Mouse (Mus musculus): ENCODE measurements at regions not wholly inside any gene's neighbourhood (a gene's known extent, or its start where the extent isn't known, plus 50 kb on each side); places are given as distances from the start of the nearest gene placed in this dataset.

DNA sequence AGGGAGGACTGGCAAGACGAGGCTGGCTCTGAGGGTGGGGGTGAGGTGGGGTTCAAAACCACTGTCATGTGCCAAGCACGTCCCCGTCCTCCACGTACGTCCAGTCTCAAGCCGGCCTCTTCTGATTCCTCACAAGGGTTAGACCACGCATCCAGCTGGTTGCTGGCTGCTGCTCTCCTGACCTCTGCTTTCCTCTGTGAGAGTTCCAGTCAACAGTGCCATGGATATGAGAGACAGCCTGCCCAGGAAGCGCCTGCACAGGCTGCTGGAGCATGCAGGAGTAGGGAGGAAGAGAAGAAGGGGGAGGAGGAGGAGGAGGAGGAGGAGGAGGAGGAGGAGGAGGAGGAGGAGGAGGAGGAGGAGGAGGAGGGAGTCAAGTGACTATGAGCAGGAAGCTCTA is 224.6 kb upstream of the Ajap1 start:
- TF ChIP-seq POLR2A (IDR thresholded peaks at IDR 0.05; ENCODE audit: borderline replicate concordance, low read depth, low read length) (no peak), CTCF (IDR thresholded peaks at IDR 0.05; ENCODE audit: low read depth, low read length) (no peak)
